Mouse (Mus musculus) stomach, embryonic 14.5 days (tissue): ENCODE measurements around the gene Akap9. TPM values are rescaled to one million over a fixed set of nuclear protein-coding genes. Genes with fewer than 3 reads are reported as not detected.
"Not testable (repeated sequence)": the region's sequence is repeated elsewhere in the genome, so short reads cannot be mapped to it uniquely, and the experiment has no call there.

Experiments
- ATAC-seq: fragments of 200-750 bp; cut with Nextera tagmentation; 2 replicates; pipeline ENCODE4 v1.8.0; 2017; ENCODE audit warnings: low read depth, moderate TSS enrichment; ENCODE audit not compliant: insufficient number of reproducible peaks, insufficient read depth, low FRiP score
- H3K27ac ChIP-seq: fragments of 300-500 bp; sonication (generic); 2 replicates; pipeline ENCODE4 v1.5.1; 2014; ENCODE audit warnings: mild to moderate bottlenecking, low read length, moderate library complexity, mixed read lengths
- H3K27me3 ChIP-seq: fragments of 300-500 bp; sonication (generic); 2 replicates; pipeline ENCODE4 v1.6.1; 2014; ENCODE audit warnings: low read length, control low read depth, mixed read lengths; ENCODE audit not compliant: control insufficient read depth, insufficient read depth
- H3K36me3 ChIP-seq: fragments of 300-500 bp; sonication (generic); 2 replicates; pipeline ENCODE4 v1.6.1; 2014; ENCODE audit warnings: mild to moderate bottlenecking, control low read depth, low read length, moderate library complexity, mixed read lengths; ENCODE audit not compliant: control insufficient read depth, insufficient read depth
- H3K4me1 ChIP-seq: fragments of 300-500 bp; sonication (generic); 2 replicates; pipeline ENCODE4 v1.6.1; 2014; ENCODE audit warnings: low read length, control low read depth, mixed read lengths; ENCODE audit not compliant: control insufficient read depth, insufficient read depth
- H3K4me2 ChIP-seq: fragments of 300-500 bp; sonication (generic); replicated peaks from 2 replicates; pipeline ENCODE4 v1.6.1; 2014; ENCODE audit warnings: low read depth, low read length, control low read depth
- H3K4me3 ChIP-seq: fragments of 300-500 bp; sonication (generic); 2 replicates; pipeline ENCODE4 v1.5.1; 2014; ENCODE audit warnings: low read depth, low read length, control low read depth
- H3K9ac ChIP-seq: fragments of 300-500 bp; sonication (generic); replicated peaks from 2 replicates; pipeline ENCODE4 v1.6.1; 2014; ENCODE audit warnings: low read depth, mild to moderate bottlenecking, control low read depth, low read length, moderate library complexity, mixed read lengths
- H3K9me3 ChIP-seq: fragments of 300-500 bp; sonication (generic); 2 replicates; pipeline ENCODE4 v1.6.1; 2016; ENCODE audit warnings: low read depth, low read length, control low read depth; ENCODE audit not compliant: control insufficient read depth
- WGBS: fragments of 180-500 bp; shearing (Covaris S2); extraction: QIAGEN DNeasy Blood & Tissue Kit; methylation state at CpG from one replicate; pipeline ENCODE4 v1.1.7; 2014; 5-methylcytosine and 5-hydroxymethylcytosine counted together
- polyA plus RNA-seq: library from polyadenylated mRNA; unstranded; fragments of >200 nt; fragmentation: Nextera tagmentation; extraction: Ambion mirVana; gene quantifications from 2 replicates; pipeline ENCODE4 v1.2.1, GENCODE M21; 2014

Gene Akap9
- polyA plus RNA-seq, 1 experiment from 2014 or later: 138 TPM

DNA sequence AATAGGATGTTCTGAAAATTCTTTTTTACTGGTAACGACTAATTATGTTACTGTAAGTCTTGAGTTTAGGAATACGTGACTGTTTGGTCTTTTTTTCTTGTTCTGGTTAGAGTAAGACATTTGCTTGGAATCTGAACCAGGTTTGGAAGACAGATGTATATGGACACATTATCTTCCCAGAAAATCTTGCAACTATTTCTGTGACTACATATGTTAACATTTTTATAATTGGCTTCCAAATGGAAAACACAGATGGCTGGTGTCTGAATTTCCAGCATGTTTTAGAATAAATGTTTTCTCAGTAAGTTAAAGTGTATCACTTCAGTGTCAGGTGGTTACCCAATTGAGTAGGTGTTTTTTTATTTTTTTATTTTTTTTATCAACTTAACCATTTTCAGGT lies 13.4 kb downstream of the Akap9 start:
- Histone ChIP-seq H3K27ac (no peak overlapping the region), H3K27me3 (no peaks in the 10 kb centered on the region), H3K4me2 (no peak overlapping the region), H3K9ac (no peak overlapping the region), H3K4me1 (peaks cover 6% of the 10 kb centered on the region; the same call in 1 of the 2 replicates), H3K9me3 (no peaks in the 10 kb centered on the region), H3K36me3 (no peaks in the 10 kb centered on the region), H3K4me3 (no peak overlapping the region)
- WGBS: 85% methylated on average over 2 of the region's 2 CpGs
- ATAC-seq: no peak

DNA sequence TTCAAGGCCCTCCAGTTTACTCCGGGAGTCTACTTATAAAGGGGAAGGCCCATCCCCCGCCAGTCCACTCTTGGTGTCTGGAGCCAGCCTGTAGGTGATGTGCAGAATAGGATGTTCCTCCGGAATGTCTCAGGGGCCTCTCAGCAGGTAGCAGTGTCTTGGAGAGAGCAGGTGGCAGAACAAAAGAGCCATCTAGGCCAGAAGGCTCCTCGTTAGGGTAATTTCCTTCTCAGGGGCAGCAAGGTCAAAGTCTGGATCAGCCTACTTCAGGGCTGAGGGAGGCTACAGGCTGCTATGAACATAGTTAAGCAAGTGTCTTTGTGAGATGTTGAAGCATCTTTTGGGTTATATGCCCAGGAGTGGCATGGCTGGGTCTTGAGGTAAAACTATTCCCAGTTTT lies 15.3 kb downstream of the Akap9 start:
- not testable (repeated sequence) for H3K27me3 ChIP-seq, H3K4me2 ChIP-seq, ATAC-seq, H3K4me1 ChIP-seq, H3K4me3 ChIP-seq, H3K36me3 ChIP-seq, H3K9ac ChIP-seq, H3K9me3 ChIP-seq, H3K27ac ChIP-seq
- 78% methylated on average over 4 of the region's 4 CpGs for WGBS

DNA sequence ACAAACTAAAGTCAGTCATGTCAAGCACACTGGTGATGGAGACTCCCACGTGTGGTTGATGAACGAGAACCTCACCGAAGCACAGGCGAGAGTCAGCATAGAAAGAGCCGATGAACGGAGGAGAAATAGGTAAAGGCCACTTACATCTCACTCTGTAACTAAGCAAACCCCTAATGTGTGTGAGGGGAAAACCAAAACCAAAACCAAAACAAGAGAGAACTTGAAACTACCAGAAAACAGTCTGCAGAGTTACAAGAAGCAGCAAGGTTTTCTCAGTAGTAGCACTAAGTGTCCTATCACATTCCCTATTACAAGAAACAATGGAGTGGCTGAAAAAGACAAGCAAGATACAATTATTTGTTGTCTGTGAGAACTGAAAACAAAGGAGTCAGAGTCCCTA lies 24.6 kb downstream of the Akap9 start:
- WGBS: 92% methylated on average over 6 of the region's 6 CpGs
- Histone ChIP-seq H3K27me3 (no peaks in the 10 kb centered on the region), H3K4me3 (no peak overlapping the region), H3K9me3 (no peaks in the 10 kb centered on the region), H3K27ac (no peak overlapping the region), H3K4me2 (no peak overlapping the region), H3K4me1 (no peaks in the 10 kb centered on the region), H3K9ac (no peak overlapping the region), H3K36me3 (peaks cover 33% of the 10 kb centered on the region; the same call in 1 of the 2 replicates)
- ATAC-seq: no peak

DNA sequence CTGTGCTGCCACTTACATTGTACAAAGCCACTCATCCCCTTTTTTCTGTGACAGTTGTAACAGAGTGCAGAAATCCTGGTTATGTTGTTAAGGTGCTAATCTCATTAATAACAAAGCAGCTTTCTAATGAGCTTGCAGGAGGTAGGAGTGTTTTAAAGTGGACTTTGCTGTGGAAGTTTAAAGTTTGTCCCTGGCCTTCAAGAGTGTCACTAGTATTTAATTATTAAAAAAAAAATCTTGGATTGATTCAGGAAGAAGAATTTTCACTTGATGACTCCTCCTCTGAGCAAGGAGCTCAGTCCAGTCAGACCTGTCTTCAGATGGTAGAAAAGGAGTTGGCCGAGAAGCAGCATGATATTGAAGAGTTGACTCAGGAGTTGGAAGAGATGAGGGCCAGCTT lies 26.7 kb downstream of the Akap9 start:
- Histone ChIP-seq H3K36me3 (peaks cover 22% of the 10 kb centered on the region; the same call in 1 of the 2 replicates), H3K9ac (no peak overlapping the region), H3K4me3 (no peak overlapping the region), H3K9me3 (no peaks in the 10 kb centered on the region), H3K27ac (no peak overlapping the region), H3K4me2 (no peak overlapping the region), H3K27me3 (no peaks in the 10 kb centered on the region), H3K4me1 (no peaks in the 10 kb centered on the region)
- WGBS: 91% methylated on average over 1 of the region's 1 CpGs
- ATAC-seq: no peak

DNA sequence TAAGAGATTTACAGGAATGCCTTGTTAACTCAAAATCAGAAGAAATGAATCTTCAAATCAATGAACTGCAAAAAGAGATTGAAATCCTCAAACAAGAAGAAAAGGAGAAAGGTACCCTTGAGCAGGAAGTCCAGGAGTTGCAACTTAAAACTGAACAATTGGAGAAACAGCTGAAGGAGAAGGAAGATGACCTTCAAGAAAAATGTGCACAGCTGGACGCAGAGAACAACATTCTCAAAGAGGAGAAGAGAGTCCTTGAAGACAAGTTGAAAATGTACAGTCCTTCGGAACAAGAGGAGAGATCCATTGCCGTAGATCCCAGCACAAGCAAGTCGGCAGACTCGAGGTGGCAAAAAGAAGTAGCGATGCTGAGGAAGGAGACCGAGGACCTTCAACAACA lies 33.4 kb downstream of the Akap9 start:
- WGBS: 92% methylated on average over 7 of the region's 7 CpGs
- Histone ChIP-seq H3K27ac (no peak overlapping the region), H3K4me2 (no peak overlapping the region), H3K36me3 (peaks cover 24% of the 10 kb centered on the region), H3K4me3 (no peak overlapping the region), H3K9me3 (no peaks in the 10 kb centered on the region), H3K4me1 (no peaks in the 10 kb centered on the region), H3K9ac (no peak overlapping the region), H3K27me3 (no peaks in the 10 kb centered on the region)
- ATAC-seq: no peak

DNA sequence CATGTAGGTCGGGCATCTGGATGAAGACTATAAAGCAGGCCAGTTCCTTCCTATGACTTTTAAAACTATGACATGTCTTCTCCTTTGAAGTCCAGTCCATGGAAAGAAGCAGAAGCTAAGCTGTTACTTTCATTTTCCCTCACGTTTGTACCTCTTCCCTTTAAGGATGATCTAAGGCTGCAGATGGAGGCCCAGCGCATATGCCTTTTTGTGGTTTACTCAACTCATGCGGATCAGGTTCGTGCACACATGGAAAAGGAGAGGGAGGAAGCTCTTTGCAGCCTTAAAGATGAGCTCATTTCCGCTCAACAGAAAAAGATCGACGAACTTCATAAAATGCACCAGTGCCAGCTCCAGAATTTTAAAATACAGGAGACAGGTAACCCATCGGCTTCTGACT lies 40.6 kb downstream of the Akap9 start:
- WGBS: 95% methylated on average over 9 of the region's 9 CpGs
- H3K9ac ChIP-seq: no peak overlapping the region

DNA sequence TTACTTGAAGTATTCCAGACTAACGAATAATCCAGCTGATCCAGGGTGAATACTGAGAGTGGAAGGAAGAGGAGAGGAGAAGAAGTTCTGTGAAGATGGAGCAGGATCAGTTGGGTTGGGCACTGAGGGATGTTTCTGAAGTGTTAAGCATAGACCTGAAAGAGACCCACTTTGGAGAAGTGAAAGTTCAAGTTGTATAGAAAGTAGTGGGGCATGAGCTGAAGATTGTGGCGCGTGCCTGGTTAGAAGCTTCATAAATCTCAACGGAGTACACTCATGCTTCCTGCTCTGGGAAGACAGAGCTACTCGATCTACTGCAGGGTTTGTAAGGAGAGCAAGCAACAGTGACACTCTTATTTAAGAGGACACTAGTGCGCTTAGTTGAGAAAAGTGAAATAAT lies 41.3 kb downstream of the Akap9 start:
- Histone ChIP-seq H3K4me2 (no peak overlapping the region), H3K9ac (no peak overlapping the region), H3K9me3 (no peaks in the 10 kb centered on the region), H3K27me3 (no peaks in the 10 kb centered on the region), H3K4me1 (no peaks in the 10 kb centered on the region), H3K27ac (no peak overlapping the region), H3K4me3 (no peak overlapping the region), H3K36me3 (peaks cover 31% of the 10 kb centered on the region)
- WGBS: 95% methylated on average over 6 of the region's 6 CpGs
- no peak for ATAC-seq

More for the DNA sequence above, 40.6 kb downstream of the Akap9 start:
- Histone ChIP-seq H3K4me3 (no peak overlapping the region), H3K36me3 (peaks cover 28% of the 10 kb centered on the region), H3K4me2 (no peak overlapping the region), H3K27me3 (no peaks in the 10 kb centered on the region), H3K27ac (no peak overlapping the region), H3K4me1 (no peaks in the 10 kb centered on the region), H3K9me3 (no peaks in the 10 kb centered on the region)
- ATAC-seq: no peak

DNA sequence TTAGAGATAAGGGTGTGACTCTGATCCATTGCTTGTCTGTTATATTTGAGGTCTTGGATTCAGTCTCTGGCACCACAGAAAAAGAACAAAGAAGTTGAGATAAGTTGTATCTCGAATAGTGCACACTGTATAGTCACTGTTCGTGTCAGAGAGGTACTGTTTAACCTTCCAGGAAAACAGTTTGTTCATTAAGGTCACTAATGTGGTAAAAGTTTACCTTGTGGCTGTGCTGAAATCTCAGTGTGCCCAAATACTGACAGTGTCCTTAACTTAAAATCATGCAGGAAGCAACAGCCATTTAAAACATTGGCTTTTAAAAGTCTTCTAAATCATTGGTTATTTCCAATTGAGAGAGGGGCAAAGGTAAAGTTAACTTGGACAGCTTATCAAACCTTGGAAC lies 43.1 kb downstream of the Akap9 start:
- Histone ChIP-seq H3K4me1 (no peaks in the 10 kb centered on the region), H3K27me3 (no peaks in the 10 kb centered on the region), H3K9ac (no peak overlapping the region), H3K9me3 (no peaks in the 10 kb centered on the region), H3K27ac (no peak overlapping the region), H3K4me3 (no peak overlapping the region), H3K4me2 (no peak overlapping the region), H3K36me3 (peaks cover 30% of the 10 kb centered on the region)
- ATAC-seq: no peak
- WGBS: 75% methylated on average over 2 of the region's 2 CpGs

DNA sequence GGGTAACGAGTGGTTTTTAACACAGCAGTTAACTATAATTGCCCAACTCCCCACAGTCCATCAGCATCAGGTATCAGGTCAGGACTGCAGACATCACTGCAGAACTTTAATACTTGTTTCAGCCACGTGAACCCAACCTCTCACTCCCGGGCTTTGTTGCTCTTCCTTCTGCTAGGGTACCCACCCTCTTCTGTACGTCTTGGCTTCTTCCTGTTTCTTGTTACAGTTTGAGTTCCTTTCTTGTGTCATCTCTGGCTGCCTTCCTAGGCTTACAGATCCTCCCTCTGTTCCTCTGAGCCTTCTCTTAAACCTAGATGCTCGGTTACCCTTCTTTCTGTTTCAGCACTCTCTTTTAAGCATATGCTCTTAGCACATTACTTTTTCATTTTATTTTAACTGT lies 45.9 kb downstream of the Akap9 start:
- no peak overlapping the region for H3K4me2 ChIP-seq
- H3K4me3 ChIP-seq: no peak overlapping the region
- no peaks in the 10 kb centered on the region for H3K9me3 ChIP-seq
- no peaks in the 10 kb centered on the region for H3K4me1 ChIP-seq
- 90% methylated on average over 5 of the region's 5 CpGs for WGBS
- no peaks in the 10 kb centered on the region for H3K27me3 ChIP-seq
- ATAC-seq: no peak
- peaks cover 32% of the 10 kb centered on the region for H3K36me3 ChIP-seq
- H3K9ac ChIP-seq: no peak overlapping the region
- no peak overlapping the region for H3K27ac ChIP-seq
